Mouse (Mus musculus): ENCODE results near the gene Nrxn3. TPM values are rescaled to one million over a fixed set of nuclear protein-coding genes. Genes with fewer than 3 reads are reported as not detected.

Nrxn3 gene
- total RNA-seq, 2 experiments from 2014 or later = 153 to 168 TPM

DNA sequence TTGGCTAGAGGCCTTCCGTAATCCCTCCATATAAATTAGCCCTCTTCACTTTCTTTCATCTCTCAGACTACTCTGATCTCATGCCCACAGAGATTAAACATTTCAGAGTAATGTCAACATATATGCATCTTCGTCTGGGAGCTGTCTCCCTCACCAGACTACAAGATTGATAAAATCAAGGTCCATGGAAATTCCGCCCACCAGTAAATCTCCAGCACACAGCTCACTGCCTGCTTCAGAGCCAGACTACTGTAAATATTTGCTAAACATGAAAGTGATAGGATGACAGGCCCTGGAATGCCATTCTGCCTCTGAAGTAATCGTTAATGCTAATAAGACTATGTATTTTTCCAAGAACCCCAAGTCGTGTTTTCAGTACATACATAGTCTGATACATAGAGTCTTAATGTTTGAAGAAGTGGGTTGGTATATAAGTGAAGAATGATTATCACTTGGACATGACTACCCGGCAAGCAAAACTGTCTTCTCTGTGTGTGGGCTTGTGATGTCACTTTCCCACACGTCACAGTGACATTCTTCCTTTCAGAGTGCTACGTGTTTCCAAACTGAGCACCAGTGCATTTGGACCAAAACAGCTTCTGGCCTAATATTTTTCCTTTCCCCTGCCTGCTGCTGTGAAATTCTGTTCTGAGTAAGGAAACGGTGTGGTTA, 433.5 kb downstream of the Nrxn3 start:
- no peak for DNase-seq (ENCODE audit: low spot score in 2 of 2)

DNA sequence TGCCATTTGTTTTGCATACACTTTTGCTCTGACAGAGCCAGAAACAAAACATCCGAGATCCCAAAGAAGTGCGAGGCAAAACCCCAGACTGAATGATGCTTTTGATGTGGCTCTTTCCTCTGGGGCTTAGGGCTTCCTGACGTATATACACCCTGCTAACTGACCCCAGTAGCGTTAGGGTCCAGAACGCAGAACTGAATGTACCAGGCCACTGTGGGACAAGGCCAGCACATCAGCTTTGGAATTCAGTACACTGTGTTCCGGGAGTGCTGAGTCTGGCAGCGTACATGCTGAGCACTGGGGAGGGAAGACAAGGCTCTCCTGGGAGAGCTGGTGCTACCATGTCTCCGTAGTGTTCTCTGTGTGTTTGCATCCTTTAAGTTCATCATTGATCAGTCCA, 436.7 kb downstream of the Nrxn3 start:
- no peak for DNase-seq (ENCODE audit: low spot score in 2 of 2)

- no peak for DNase-seq (ENCODE audit: low spot score in 2 of 2)
Observed at GRCm38 (mm10) chr12:89174306-89175159, 451.9 kb downstream of the Nrxn3 start.

DNA sequence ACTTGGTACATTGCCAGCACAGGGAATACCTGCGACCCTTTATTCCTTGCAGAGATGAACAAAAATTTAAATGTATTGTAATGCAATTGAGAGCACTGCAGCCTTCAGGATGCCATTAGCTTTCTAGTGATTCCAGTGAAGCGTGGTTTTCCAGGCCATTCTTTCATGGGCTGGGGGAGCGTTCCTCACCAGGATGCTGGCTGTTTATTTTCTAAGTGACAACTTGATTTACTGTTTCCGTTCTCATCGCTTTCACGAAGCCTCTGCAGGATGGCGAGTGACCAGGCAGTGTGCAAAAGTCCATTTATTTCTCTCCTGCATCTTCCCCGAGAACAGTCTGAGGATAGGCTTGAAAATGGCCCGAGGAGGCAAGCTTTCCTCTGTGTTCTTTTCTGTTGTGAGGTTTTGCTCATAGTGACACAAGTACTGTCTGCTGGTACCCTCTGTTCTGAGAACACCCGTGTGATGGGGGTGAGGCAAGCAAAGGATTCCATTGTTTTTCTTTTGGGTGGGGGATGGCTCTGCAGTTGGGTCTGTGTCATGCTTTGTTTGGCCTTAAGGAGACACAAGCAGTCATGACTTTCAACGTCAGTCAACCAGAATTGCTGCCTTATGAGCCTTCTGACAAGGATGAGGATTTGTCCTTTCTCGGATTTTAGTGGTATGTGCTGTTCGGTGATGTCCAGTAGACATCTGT, 457.4 kb downstream of the Nrxn3 start:
- DNase-seq (ENCODE audit: low spot score in 2 of 2) = no peak

GRCm38 (mm10) chr12:89181157-89181561, 458.5 kb downstream of the Nrxn3 start:
- no peak for DNase-seq (ENCODE audit: low spot score in 2 of 2)

GRCm38 (mm10) chr12:89198764-89199525, 476.3 kb downstream of the Nrxn3 start:
- DNase-seq (ENCODE audit: low spot score in 2 of 2) = no peak

DNA sequence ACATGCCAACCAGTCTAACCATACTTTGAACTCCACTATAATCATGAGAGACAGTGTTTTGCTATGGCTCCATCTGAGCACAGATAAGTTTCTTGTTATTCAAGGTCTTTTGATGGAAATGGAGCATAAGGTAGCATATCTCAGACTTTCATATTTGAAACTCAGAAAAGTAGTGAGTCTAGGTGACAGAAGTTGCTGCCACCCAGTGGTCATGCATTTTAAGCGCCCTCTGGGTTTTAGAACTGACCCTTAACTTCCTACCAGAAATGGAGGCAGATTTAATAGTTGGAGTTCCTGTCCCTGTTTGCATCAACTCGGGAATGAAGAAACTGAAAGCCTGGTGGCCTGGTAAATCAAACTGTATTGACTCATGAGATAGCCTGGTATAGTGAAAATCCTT, 488.9 kb downstream of the Nrxn3 start:
- no peak for DNase-seq (ENCODE audit: low spot score in 2 of 2)

DNA sequence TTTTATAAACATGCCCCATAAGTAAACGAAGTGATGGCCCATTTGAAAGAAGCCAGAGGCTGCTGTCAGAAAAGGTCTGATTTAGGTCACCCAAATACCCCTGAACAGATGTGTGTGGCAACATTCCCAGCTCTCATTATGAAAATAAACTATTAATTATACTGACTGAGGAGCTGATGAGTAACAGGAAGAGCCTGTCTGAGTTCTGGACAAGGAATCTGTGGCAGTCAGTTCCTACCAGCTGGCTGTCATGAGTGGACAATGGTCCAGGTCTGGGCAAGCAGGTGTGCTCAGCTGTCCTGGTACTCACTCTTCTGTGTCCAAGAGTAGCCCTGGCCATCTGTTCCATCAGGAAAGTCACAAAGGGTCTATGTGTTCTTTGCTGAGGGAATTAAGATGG, 517.1 kb downstream of the Nrxn3 start:
- DNase-seq (ENCODE audit: low spot score in 2 of 2) = no peak

GRCm38 (mm10) chr12:89241554-89241953, 518.9 kb downstream of the Nrxn3 start:
- DNase-seq (ENCODE audit: low spot score in 2 of 2) = no peak

GRCm38 (mm10) chr12:89242476-89242875, 519.8 kb downstream of the Nrxn3 start:
- DNase-seq (ENCODE audit: low spot score in 2 of 2) = no peak

DNA sequence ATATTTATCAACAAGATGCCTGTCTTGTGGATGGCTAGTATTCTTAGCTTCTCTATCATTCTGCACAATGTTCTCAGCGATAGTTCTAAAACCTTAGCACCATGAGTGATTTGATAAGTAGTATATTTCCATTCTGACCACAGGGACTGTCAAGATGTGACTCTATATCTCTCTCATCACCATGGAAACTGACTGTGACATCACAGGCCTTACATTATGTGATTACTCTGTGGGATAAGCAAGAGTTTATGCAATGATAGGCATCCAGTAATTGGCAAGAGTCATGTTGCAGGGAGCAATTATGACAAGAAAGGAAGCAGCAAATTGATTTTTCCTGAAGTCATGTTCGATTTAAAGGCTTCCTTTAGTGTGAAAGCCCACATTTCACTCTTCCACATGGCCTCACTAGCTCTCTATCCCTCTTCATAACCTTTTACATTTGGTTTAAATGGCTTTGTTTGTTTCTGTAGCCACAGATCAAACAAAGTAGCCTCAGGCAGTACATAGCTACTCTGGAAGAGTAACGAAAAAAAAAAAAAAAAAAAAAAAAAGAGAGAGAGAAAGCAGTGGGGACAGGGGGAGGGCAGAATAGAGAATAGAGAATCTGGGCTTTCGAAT, 532.7 kb downstream of the Nrxn3 start:
- DNase-seq (ENCODE audit: low spot score in 2 of 2) = no peak

GRCm38 (mm10) chr12:89258879-89259278, 536.2 kb downstream of the Nrxn3 start:
- no peak for DNase-seq (ENCODE audit: low spot score in 2 of 2)

GRCm38 (mm10) chr12:89260076-89260475, 537.4 kb downstream of the Nrxn3 start:
- DNase-seq (ENCODE audit: low spot score in 2 of 2) = no peak

- no peak for DNase-seq (ENCODE audit: low spot score in 2 of 2)
Observed at GRCm38 (mm10) chr12:89262261-89262660, 539.6 kb downstream of the Nrxn3 start.

GRCm38 (mm10) chr12:89282362-89283343, 560.0 kb downstream of the Nrxn3 start:
- DNase-seq (ENCODE audit: low spot score in 2 of 2) = no peak

- no peak for DNase-seq (ENCODE audit: low spot score in 2 of 2)
Observed at GRCm38 (mm10) chr12:89284412-89284811, 561.7 kb downstream of the Nrxn3 start.

- DNase-seq (ENCODE audit: low spot score in 2 of 2) = no peak
Observed at GRCm38 (mm10) chr12:89287037-89287436, 564.4 kb downstream of the Nrxn3 start.

DNA sequence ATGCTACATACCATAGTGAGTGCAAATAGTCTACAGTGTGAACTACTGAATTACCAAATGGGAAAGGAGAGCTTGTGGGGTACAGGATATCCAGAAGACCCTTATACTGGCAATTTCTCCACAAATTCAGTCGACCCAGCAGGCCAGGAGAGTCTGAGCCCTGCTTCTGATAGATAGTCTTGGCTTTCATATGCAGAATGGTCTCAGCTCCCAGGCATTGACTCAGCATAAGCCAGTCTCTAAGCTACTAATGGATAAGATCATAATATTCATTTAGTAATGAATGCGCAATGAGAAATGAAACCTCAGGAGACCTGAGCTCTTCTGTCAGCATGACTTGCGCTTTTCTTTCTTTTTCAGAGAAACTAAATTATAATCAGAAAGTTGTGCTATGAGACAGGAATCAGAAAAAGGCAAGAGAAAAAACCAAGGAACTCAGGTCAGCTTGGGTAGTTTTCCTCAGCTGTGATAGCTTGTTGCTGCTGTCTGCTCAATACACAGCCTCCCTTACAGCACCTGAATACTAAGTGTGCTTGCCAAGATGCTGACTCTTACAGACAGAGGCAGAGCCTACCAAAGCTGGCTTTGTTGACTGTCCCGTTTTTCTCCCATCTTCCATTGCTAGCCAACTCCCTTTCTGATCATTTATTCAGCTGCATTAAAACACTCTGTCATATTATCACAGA, 567.1 kb downstream of the Nrxn3 start:
- no peak for DNase-seq (ENCODE audit: low spot score in 2 of 2)

All from layer of hippocampus, postnatal 10 days (tissue).